Mouse (Mus musculus) lung, postnatal 25 days (tissue): Measurements from ENCODE around the gene C1qtnf2.

ENCODE experiments used
- DNase-seq: peaks from one replicate; pipeline ENCODE4 v3.0.0; 2022; ENCODE audit warnings: low spot score

The C1qtnf2 gene

GRCm38 (mm10) chr11:43537074-43537473, 63.0 kb downstream of the C1qtnf2 start:
- DNase-seq: no peak

GRCm38 (mm10) chr11:43539863-43540262, 65.8 kb downstream of the C1qtnf2 start:
- no peak for DNase-seq
